Mouse (Mus musculus): ENCODE results near the gene Rpe.

DNA sequence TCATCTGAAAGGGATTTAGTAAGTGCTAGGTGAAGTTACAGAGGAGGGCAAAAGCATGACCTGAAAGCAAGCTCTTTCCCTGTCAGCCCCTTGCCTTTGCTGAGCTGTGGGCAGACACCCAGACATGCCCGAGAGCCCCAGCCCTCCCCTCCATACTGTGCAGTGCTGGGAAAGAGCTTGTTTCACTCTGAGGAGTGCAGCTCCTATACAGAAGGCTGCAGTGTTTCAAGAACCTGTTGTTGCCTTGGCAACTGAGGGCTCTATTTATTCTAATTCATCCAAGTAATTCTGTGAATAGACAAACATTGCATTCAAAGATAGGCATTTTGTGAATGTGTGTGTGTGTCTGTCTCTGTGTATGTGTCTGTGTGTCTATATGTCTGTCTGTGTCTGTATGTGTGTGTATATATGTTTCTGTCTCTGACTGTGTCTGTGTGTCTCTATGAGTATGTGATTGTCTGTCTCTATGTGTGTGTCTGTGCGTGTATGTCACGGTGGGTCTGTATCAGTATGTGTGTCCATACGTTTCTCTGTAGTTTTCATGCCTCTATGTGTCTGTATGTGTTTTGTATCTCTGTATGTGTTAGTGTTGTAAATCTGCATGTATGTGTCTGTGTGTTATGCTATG lies 45.4 kb upstream of the Rpe start:
- TF ChIP-seq CTCF (conservative IDR thresholded peaks at IDR 0.05; ENCODE audit: insufficient read depth, insufficient read length, low read depth, low read length) (no peak), POLR2A (IDR thresholded peaks at IDR 0.05; ENCODE audit: low read depth, low read length) (no peak)
